Mouse (Mus musculus) erythroblast, adult 5-6 weeks (primary cell): ENCODE measurements around the gene Gm13030. TPM values are rescaled to one million over a fixed set of nuclear protein-coding genes. Genes with fewer than 3 reads are reported as not detected.

ENCODE experiments used
- total RNA-seq, 2 experiments: library from RNA; stranded (forward) in 1 of 2; stranded (reverse) in 1 of 2; fragments of 150-400 nt in 1 of 2; fragments of 200-764, 138-1000 nt in 1 of 2; gene quantifications; 2 replicates each; pipeline versions ENCODE4 v1.2.3 to v1.2.4; 2015 to 2017; ENCODE audit warnings: low replicate concordance in 2 of 2

The Gm13030 gene
- total RNA-seq, 2 experiments from 2014 or later = 11.5 TPM; not detected in 1

Other genes with a start within 250 kb of the Gm13030 start
- gene Vwa5b1, start 238.1 kb downstream of the Gm13030 start, total RNA-seq (2015; ENCODE audit: low replicate concordance) = not detected in 2 replicates
- 2.4 TPM in 1 of 2 replicates, not detected in the other for gene Vwa5b1, start 238.1 kb downstream of the Gm13030 start, total RNA-seq (2017; ENCODE audit: low replicate concordance)
- not detected in 2 replicates for gene Pla2g2c, start 149.2 kb downstream of the Gm13030 start, total RNA-seq (2015; ENCODE audit: low replicate concordance)
- gene Pla2g2c, start 149.2 kb downstream of the Gm13030 start, total RNA-seq (2017; ENCODE audit: low replicate concordance) = not detected in 2 replicates
- not detected in 2 replicates for gene Ubxn10, start 136.8 kb downstream of the Gm13030 start, total RNA-seq (2015; ENCODE audit: low replicate concordance)
- not detected in 2 replicates for gene Ubxn10, start 136.8 kb downstream of the Gm13030 start, total RNA-seq (2017; ENCODE audit: low replicate concordance)
- not detected in 2 replicates for gene Pla2g2f, start 116.3 kb downstream of the Gm13030 start, total RNA-seq (2015; ENCODE audit: low replicate concordance)
- not detected in 2 replicates for gene Pla2g2f, start 116.3 kb downstream of the Gm13030 start, total RNA-seq (2017; ENCODE audit: low replicate concordance)
- 0.84 TPM in 1 of 2 replicates, not detected in the other for gene Pla2g2d, start 98.2 kb downstream of the Gm13030 start, total RNA-seq (2015; ENCODE audit: low replicate concordance)
- 0.26 TPM in 1 of 2 replicates, not detected in the other for gene Pla2g2d, start 98.2 kb downstream of the Gm13030 start, total RNA-seq (2017; ENCODE audit: low replicate concordance)
- gene Pla2g5, start 10.5 kb downstream of the Gm13030 start, total RNA-seq (2015; ENCODE audit: low replicate concordance) = not detected in 2 replicates
- gene Pla2g5, start 10.5 kb downstream of the Gm13030 start, total RNA-seq (2017; ENCODE audit: low replicate concordance) = not detected in 2 replicates
- not detected in 2 replicates for gene Pla2g2e, start 4.0 kb upstream of the Gm13030 start, total RNA-seq (2015; ENCODE audit: low replicate concordance)
- gene Pla2g2e, start 4.0 kb upstream of the Gm13030 start, total RNA-seq (2017; ENCODE audit: low replicate concordance) = not detected in 2 replicates
- gene Otud3, start 40.0 kb upstream of the Gm13030 start, total RNA-seq (2015; ENCODE audit: low replicate concordance) = 1.5 and 2.1 TPM in 2 replicates
- gene Otud3, start 40.0 kb upstream of the Gm13030 start, total RNA-seq (2017; ENCODE audit: low replicate concordance) = 0.26 and 3.8 TPM in 2 replicates
- not detected in 2 replicates for gene Rnf186, start 93.1 kb upstream of the Gm13030 start, total RNA-seq (2015; ENCODE audit: low replicate concordance)
- not detected in 2 replicates for gene Rnf186, start 93.1 kb upstream of the Gm13030 start, total RNA-seq (2017; ENCODE audit: low replicate concordance)
- 0.19 and 0.42 TPM in 2 replicates for gene Tmco4, start 98.9 kb upstream of the Gm13030 start, total RNA-seq (2015; ENCODE audit: low replicate concordance)
- 1.4 and 2.5 TPM in 2 replicates for gene Tmco4, start 98.9 kb upstream of the Gm13030 start, total RNA-seq (2017; ENCODE audit: low replicate concordance)
- gene Htr6, start 201.6 kb upstream of the Gm13030 start, total RNA-seq (2015; ENCODE audit: low replicate concordance) = not detected in 2 replicates
- gene Htr6, start 201.6 kb upstream of the Gm13030 start, total RNA-seq (2017; ENCODE audit: low replicate concordance) = not detected in 2 replicates
- gene Nbl1, start 219.0 kb upstream of the Gm13030 start, total RNA-seq (2015; ENCODE audit: low replicate concordance) = not detected in 2 replicates
- not detected in 2 replicates for gene Nbl1, start 219.0 kb upstream of the Gm13030 start, total RNA-seq (2017; ENCODE audit: low replicate concordance)